8 mouse cellular contexts compared by ENCODE assay signal in the genomic region with DNA sequence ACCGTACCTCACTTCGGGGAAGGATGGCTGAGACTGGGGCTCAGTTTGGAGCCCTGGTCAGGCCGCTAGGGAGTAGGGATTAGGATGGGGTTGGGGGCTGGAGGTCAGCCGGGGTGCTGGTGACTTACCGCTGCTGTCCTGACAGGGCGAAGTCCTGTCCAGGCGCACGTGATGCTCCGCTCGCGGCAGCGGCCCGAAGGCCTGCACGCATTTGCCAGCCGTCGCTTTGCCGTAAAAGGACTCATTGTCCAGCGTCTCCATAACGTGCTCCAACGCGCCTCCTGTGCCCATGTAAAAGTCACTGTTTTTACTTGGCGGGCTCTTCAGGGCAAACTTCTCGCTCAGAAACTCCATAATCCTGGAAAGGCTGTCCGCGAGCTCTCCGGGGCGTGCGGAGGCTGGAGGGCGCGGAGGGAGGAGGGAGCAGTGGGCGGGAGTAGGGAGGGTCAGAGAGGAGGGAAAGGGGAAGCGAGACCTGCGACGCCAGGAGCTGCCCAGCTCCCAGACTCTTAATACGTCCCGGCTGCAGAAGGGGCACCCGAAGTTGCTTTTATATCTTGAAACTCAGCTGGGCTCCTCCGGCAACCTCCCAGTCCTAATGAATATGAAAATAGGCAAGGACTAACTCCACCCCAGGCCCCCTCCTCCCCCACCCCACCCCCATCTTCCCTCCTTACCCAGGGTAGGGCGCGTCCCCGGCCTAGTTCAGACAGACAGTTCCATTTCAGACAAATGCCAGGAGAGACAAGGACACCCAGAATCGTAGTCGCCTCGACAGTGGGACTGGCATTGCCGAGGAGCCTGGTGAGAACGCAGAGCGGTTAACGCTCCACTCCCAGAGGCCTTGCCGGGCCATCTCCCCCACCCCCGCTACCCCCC. TPM values are rescaled to one million over a fixed set of nuclear protein-coding genes. Genes with fewer than 3 reads are reported as not detected.
A peak's percentile ranks its signal among the peaks of the same experiment; 100 is the strongest.
DNase-seq lines count a peak whose midpoint lies in the region; TF ChIP-seq lines count a peak whose summit lies in the region.

No protein-coding gene starts in this region.

- H3K79me2 ChIP-seq in C2C12 (ENCODE audit: control insufficient read depth, insufficient read depth): no peaks in the 10 kb centered on the region

- no peaks in the 10 kb centered on the region for H3K79me3 ChIP-seq in C2C12 (ENCODE audit: low read depth)

- H3K4me3 ChIP-seq in C2C12 (ENCODE audit: insufficient read depth, poor library complexity, severe bottlenecking): no peak overlapping the region
- H3K4me3 ChIP-seq in megakaryocyte, embryonic 14.5 days (replicated peaks): peak overlapping the region; percentile 87

- TF ChIP-seq CTCF in C2C12 (IDR thresholded peaks at IDR 0.05; ENCODE audit: control insufficient read depth, insufficient read depth, insufficient read length): no peak

- H3K9me3 ChIP-seq in megakaryocyte, embryonic 14.5 days: peaks cover 19% of the 10 kb centered on the region

- peaks cover 17% of the 10 kb centered on the region for H3K4me1 ChIP-seq in megakaryocyte, embryonic 14.5 days

- H3K27me3 ChIP-seq in C2C12 (ENCODE audit: control insufficient read depth, insufficient read depth, insufficient read length): no peaks in the 10 kb centered on the region
- peaks cover 72% of the 10 kb centered on the region for H3K27me3 ChIP-seq in megakaryocyte, embryonic 14.5 days (replicated peaks)

- H3ac ChIP-seq in C2C12 (ENCODE audit: control insufficient read depth, insufficient read length, low read depth): no peak overlapping the region

- peak; percentile 69 for DNase-seq in R1 (ENCODE audit: low read depth, low spot score)
- DNase-seq in forelimb bud, embryonic 11.5 days (ENCODE audit: low read depth, low spot score): peak; percentile 58
- DNase-seq in kidney, adult 8-10 months: peak; percentile 11 to 19
- peak; percentile 56 for DNase-seq in testis, postnatal 14 days (ENCODE audit: low spot score)
- DNase-seq in T-cell, adult 2 months (ENCODE audit: low spot score): no peak
- no peak for DNase-seq in right cerebral cortex, postnatal 10 days (ENCODE audit: low spot score in 2 of 2)

- H3K36me3 ChIP-seq in C2C12 (ENCODE audit: control insufficient read depth, insufficient read depth): no peaks in the 10 kb centered on the region
- no peaks in the 10 kb centered on the region for H3K36me3 ChIP-seq in megakaryocyte, embryonic 14.5 days (replicated peaks; ENCODE audit: low read length)

TF ChIP-seq in C2C12, 6 proteins besides CTCF, POLR2A, EP300 and RAD21:
- TF ChIP-seq USF1 (IDR thresholded peaks at IDR 0.05; ENCODE audit: low read depth) (peak; percentile 30), MYOG (IDR thresholded peaks at IDR 0.05; ENCODE audit: control insufficient read depth, extremely low read depth, insufficient read length) (no peak), CEBPB (IDR thresholded peaks at IDR 0.05; ENCODE audit: low read depth) (no peak), FOSL1 (IDR thresholded peaks at IDR 0.05; ENCODE audit: insufficient read depth, low read length, poor library complexity, severe bottlenecking) (no peak), MYOD1 (IDR thresholded peaks at IDR 0.05; ENCODE audit: control insufficient read depth, insufficient read length, low read depth) (no peak), MAX (IDR thresholded peaks at IDR 0.05) (no peak)

RNA-seq across cellular contexts. Expression of gene Alx1, which starts 1.5 kb away (rescaled TPM):
- 1.5 TPM for polyA plus RNA-seq in C2C12 (2012; fragmentation: generic; extraction: Trizol)
- not detected in 2 replicates for polyA plus RNA-seq in megakaryocyte, embryonic 14.5 days (2012; ENCODE audit: insufficient read depth, low replicate concordance)

Comparison
In these comparisons a context has a peak if more than half of its experiments do, and no peak if none do; other contexts are left out.
1. DNase-seq: peak in R1 (single experiment), forelimb bud, embryonic 11.5 days (single experiment), kidney, adult 8-10 months (2 of 2) and testis, postnatal 14 days (single experiment); none in T-cell, adult 2 months (single experiment) and right cerebral cortex, postnatal 10 days (0 of 2).